Mouse (Mus musculus): ENCODE data around the gene Gabarapl2.

DNA sequence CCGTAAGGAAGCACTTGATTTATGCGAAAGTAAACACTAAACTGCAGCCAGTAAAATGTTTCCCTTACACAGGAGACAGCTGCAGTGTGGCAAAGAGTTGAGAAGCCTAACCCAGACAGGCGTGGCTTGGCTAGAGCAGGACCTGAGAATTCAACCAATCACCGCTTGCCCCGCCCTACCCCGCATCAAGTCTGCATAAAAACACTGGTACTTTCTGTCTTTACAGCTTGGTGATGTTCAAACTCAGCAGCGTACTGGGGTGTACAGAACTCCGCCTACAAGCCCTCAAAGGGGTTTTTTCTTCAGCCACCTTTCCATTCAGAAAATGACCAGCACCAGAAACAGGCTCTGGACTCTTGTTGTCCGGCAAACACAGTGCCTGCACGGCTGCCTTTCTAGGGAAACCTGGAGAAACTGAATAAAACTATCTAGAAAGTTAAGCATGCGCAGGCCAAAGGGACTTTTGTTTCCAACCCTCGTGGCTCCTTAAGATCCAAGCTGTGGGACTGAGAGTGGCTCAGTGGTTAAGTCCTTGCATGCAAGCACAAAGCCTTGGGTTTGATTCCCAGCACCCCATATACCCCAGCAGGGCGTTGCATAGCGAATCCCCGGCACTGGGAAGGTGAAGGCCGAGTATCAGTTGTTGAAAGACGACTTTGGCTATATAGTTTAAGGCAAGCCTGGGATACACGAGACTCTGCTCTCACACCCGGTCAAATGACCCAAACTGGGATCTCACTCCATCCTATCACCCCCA, 7.7 kb upstream of the Gabarapl2 start:
- TF ChIP-seq CTCF (IDR thresholded peaks at IDR 0.05; ENCODE audit: extremely low read depth, insufficient read depth, low read length), result no peak
- no peak for TF ChIP-seq POLR2A (IDR thresholded peaks at IDR 0.05; ENCODE audit: extremely low read depth, insufficient read depth, low read length)

Data from cortical plate, adult 2 months (tissue).